Mouse (Mus musculus) Patski (cell line): ENCODE measurements at regions not wholly inside any gene's neighbourhood (a gene's known extent, or its start where the extent isn't known, plus 50 kb on each side); places are given as distances from the start of the nearest gene placed in this dataset.

Source experiments
- ATAC-seq: fragments of 100-300 bp; one replicate; pipeline ENCODE4 v1.8.0; 2021
- CTCF ChIA-PET: fragments of 350-600 bp; sonication (Branson Sonifier 250); formaldehyde crosslinking; loops from one replicate; lab custom pipeline; 2022; ENCODE audit warnings: inconsistent platforms; lab: Charles Lee
- POLR2A ChIA-PET: fragments of 350-600 bp; sonication (Branson Sonifier 250); formaldehyde crosslinking; loops from one replicate; lab custom pipeline; 2022; ENCODE audit warnings: antibody characterized with exemption, inconsistent platforms; lab: Charles Lee
- DNase-seq: peaks from one replicate; pipeline ENCODE4 v3.0.0-alpha.2; 2011; ENCODE audit warnings: low read depth, low spot score
- H3K27me3 ChIP-seq: fragments of 371-371 bp; one replicate; pipeline ENCODE4 v1.5.1; 2021
- CTCF ChIP-seq: fragments of 100-300 bp; IDR thresholded peaks from one replicate; pipeline ENCODE4 v1.5.1; 2021
- in situ Hi-C: fragments of 300-500 bp; cut with MboI; formaldehyde crosslinking; loops from 3 replicates; pipeline ENCODE4 v1.11.1; 2018; ENCODE audit warnings: low pct_unique_long_range_greater_than_20kb, mixed read lengths

DNA sequence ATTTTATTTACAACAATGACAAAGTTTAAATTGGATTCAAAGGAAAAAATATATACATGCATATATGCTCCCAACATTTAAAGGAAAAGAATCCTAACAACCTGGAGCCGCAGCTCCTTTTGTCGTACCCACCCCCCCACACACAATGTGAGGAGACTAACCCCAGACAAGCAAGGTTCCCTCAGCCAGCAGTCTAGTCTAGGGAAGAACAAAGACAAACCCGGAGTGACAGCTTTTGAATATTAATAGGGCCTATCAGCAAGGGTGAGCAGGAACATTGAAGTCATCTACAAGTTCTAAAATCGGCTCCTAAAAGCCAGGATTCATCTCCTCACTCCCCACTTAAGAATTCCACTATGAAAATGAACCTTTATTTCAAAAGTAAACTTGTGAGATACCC, 374.9 kb upstream of the Clint1 start:
- CTCF ChIA-PET: no interaction called here
- ATAC-seq (no peak), DNase-seq (no peak)
- TF ChIP-seq CTCF: no peak
- POLR2A ChIA-PET: no interaction called here
- H3K27me3 ChIP-seq: peaks cover 8% of the 10 kb centered on the region
- in situ Hi-C loops: no loop called here

- no peaks in the 10 kb centered on the region for H3K27me3 ChIP-seq
- POLR2A ChIA-PET: no interaction called here
- TF ChIP-seq CTCF: no peak
- in situ Hi-C loops: no loop called here
- no peak for DNase-seq
- ATAC-seq: no peak
- CTCF ChIA-PET: no interaction called here
These were observed 365.9 kb upstream of the Clint1 start for GRCm38 (mm10) chr11:45485950-45486349.

GRCm38 (mm10) chr11:45491021-45491967, 360.6 kb upstream of the Clint1 start:
- no peak for DNase-seq
- in situ Hi-C loops: no loop called here
- TF ChIP-seq CTCF: no peak
- H3K27me3 ChIP-seq: no peaks in the 10 kb centered on the region
- CTCF ChIA-PET: interaction anchor here (1.1 kb wide), 1 partner anchor 11 kb away, joined by 3 read pairs; no protein-coding TSS in a partner anchor
- ATAC-seq: no peak
- POLR2A ChIA-PET: no interaction called here

- POLR2A ChIA-PET: interaction anchor here (0.6 kb wide), 1 partner anchor 12 kb away, joined by 3 read pairs; no protein-coding TSS in a partner anchor
- ATAC-seq (no peak), DNase-seq (no peak)
- no peaks in the 10 kb centered on the region for H3K27me3 ChIP-seq
- in situ Hi-C loops: no loop called here
- CTCF ChIA-PET: interaction anchor here (0.7 kb wide), 1 partner anchor 15 kb away, joined by 3 read pairs; no protein-coding TSS in a partner anchor
- TF ChIP-seq CTCF: no peak
These were observed 356.6 kb upstream of the Clint1 start for GRCm38 (mm10) chr11:45495246-45495645.

GRCm38 (mm10) chr11:45508566-45508965, 343.3 kb upstream of the Clint1 start:
- no peaks in the 10 kb centered on the region for H3K27me3 ChIP-seq
- no peak for TF ChIP-seq CTCF
- POLR2A ChIA-PET: interaction anchor here (0.6 kb wide), 1 partner anchor 106 kb away, joined by 5 read pairs; no protein-coding TSS in a partner anchor
- in situ Hi-C loops: no loop called here
- no peak for ATAC-seq
- CTCF ChIA-PET: interaction anchor here (0.7 kb wide), 1 partner anchor 19 kb away, joined by 3 read pairs; no protein-coding TSS in a partner anchor
- DNase-seq: no peak

- no peak for ATAC-seq
- CTCF ChIA-PET: no interaction called here
- POLR2A ChIA-PET: no interaction called here
- DNase-seq: no peak
- H3K27me3 ChIP-seq: no peaks in the 10 kb centered on the region
- no peak for TF ChIP-seq CTCF
- in situ Hi-C loops: no loop called here
These were observed 342.6 kb upstream of the Clint1 start for GRCm38 (mm10) chr11:45509278-45509677.

- POLR2A ChIA-PET: no interaction called here
- in situ Hi-C loops: no loop called here
- DNase-seq (no peak), ATAC-seq (no peak)
- H3K27me3 ChIP-seq: peaks cover 1% of the 10 kb centered on the region
- no peak for TF ChIP-seq CTCF
- CTCF ChIA-PET: interaction anchor here (1.0 to 1.5 kb wide), 4 partner anchors 9 to 19 kb away, joined by 3 read pairs; no protein-coding TSS in a partner anchor
These were observed 337.2 kb upstream of the Clint1 start for GRCm38 (mm10) chr11:45514415-45515271.

DNA sequence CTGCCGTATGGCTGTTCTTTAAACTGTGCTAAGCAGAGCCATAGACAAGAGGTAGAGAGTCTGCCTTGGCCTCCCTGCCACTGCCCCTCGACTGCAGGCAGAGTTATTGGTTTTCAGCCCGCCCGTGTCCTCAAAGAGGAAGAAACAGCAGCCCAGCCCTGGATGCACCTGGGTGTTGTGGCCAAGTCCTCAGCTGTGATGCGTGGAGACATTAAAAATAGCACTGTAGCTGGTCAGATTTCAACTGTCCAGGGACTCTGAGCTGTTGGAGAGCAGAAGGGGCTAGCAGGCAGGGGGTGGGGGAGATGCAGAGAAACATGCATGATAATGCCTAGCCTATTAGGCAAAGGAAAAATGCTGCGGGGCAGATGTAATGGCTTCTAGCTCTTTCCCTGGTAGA, 327.1 kb upstream of the Clint1 start:
- no peak for DNase-seq
- in situ Hi-C loops: no loop called here
- TF ChIP-seq CTCF: no peak
- no peak for ATAC-seq
- peaks cover 3% of the 10 kb centered on the region for H3K27me3 ChIP-seq
- ChIA-PET POLR2A (no interaction called here), CTCF (interaction anchor here (0.9 kb wide), 1 partner anchor 9 kb away, joined by 3 read pairs; no protein-coding TSS in a partner anchor)

- POLR2A ChIA-PET: no interaction called here
- DNase-seq: no peak
- H3K27me3 ChIP-seq: no peaks in the 10 kb centered on the region
- in situ Hi-C loops: no loop called here
- CTCF ChIA-PET: no interaction called here
- TF ChIP-seq CTCF: no peak
- ATAC-seq: no peak
These were observed 320.7 kb upstream of the Clint1 start for GRCm38 (mm10) chr11:45531044-45531626.

DNA sequence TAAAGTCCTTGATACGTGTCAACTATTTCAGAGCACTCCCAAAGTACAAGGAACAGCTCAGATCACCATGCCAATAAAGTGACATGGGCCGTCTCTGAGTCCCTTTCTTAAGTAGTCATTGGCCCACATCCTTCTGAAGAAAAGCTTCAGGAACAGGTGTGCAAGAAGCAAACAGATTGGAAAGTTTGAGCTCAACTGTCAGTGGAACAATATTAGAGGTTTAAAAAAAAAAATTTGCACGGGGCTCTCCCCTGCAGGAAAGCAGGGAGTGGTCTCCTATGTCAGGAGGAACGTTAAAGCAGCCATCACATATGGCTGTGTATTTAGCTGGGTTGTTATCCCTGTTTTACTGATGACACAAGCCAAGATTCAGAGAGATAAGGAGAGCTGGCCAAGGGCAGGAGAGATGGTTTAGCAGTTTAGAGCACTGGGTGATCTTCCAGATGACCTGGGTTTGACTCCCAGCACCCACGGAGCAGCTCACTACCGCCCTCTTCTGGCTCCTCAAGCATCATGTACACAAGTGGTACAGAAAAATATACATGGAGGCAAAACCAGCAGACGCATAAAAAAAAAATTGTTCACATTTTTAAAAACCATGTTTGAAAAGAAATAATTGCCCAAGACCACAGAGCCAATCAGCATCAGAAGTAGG, 318.3 kb upstream of the Clint1 start:
- no peak for DNase-seq
- H3K27me3 ChIP-seq: no peaks in the 10 kb centered on the region
- no peak for ATAC-seq
- in situ Hi-C loops: no loop called here
- TF ChIP-seq CTCF: peak; percentile 67
- ChIA-PET CTCF (interaction anchor here (0.7 to 1.5 kb wide), 7 partner anchors 8 to 948 kb away, joined by 3 read pairs; no protein-coding TSS in a partner anchor), POLR2A (interaction anchor here (1.3 kb wide), 1 partner anchor 80 kb away, joined by 3 read pairs; no protein-coding TSS in a partner anchor)
